8 mouse cellular contexts compared by ENCODE assay signal in genomic region chr11:69995391-69995960, GRCm38 (mm10). TPM values are rescaled to one million over a fixed set of nuclear protein-coding genes. Genes with fewer than 3 reads are reported as not detected.
DNase-seq lines count a peak whose midpoint lies in the region; ATAC-seq lines count a peak whose summit lies in the region.

Gene Phf23, plus strand, starts transcription at chr11:69995777.

- ATAC-seq in hindbrain, embryonic 14.5 days (ENCODE audit: low FRiP score) = peak; percentile 85

- DNase-seq in R1 (ENCODE audit: low read depth, low spot score) = peak; percentile 100
- peak; percentile 93 to 97 for DNase-seq in cerebellum, postnatal 25 days
- peak; percentile 80 to 91 for DNase-seq in frontal cortex, postnatal 25 days (ENCODE audit: low spot score in 2 of 2)
- peak; percentile 96 for DNase-seq in hindbrain, embryonic 14.5 days (ENCODE audit: low spot score)
- DNase-seq in layer of hippocampus, postnatal 36 days = peak; percentile 97 to 98
- peak; percentile 98 for DNase-seq in lung, postnatal 36 days
- DNase-seq in retina, postnatal 1 day = peak; percentile 100
- DNase-seq in urinary bladder, adult 18-20 months (ENCODE audit: low spot score in 2 of 2) = peak; percentile 87 to 98

- peak within 1 kb of the TSS; percentile 61 for H3K4me3 ChIP-seq in hindbrain, embryonic 14.5 days (replicated peaks; ENCODE audit: low read length)

- WGBS in hindbrain, embryonic 14.5 days = 0% methylated on average over 36 of the region's 36 CpGs

- H3K4me2 ChIP-seq in hindbrain, embryonic 14.5 days (replicated peaks) = peak within 1 kb of the TSS; percentile 62

- H3K36me3 ChIP-seq in hindbrain, embryonic 14.5 days (replicated peaks; ENCODE audit: control insufficient read depth, insufficient read depth) = peaks cover 44% of the 10 kb centered on the region

- peak within 1 kb of the TSS; percentile 91 for H3K27ac ChIP-seq in hindbrain, embryonic 14.5 days

- H3K27me3 ChIP-seq in hindbrain, embryonic 14.5 days (ENCODE audit: control insufficient read depth, insufficient read depth, low read length) = no peaks in the 10 kb centered on the region

- no peaks in the 10 kb centered on the region for H3K9me3 ChIP-seq in hindbrain, embryonic 14.5 days (ENCODE audit: control insufficient read depth, low read length)

- H3K9ac ChIP-seq in hindbrain, embryonic 14.5 days = peak within 1 kb of the TSS; percentile 76

- H3K4me1 ChIP-seq in hindbrain, embryonic 14.5 days (replicated peaks; ENCODE audit: control insufficient read depth, insufficient read depth, low read length) = peaks cover 20% of the 10 kb centered on the region

RNA-seq across cellular contexts. Expression of gene Phf23, which starts in this region (rescaled TPM):
- polyA plus RNA-seq in hindbrain, embryonic 14.5 days (2014; fragmentation: Nextera tagmentation; extraction: Ambion mirVana) = 38.0 and 38.4 TPM in 2 replicates
- 10 to 100 TPM; 45.4 to 47.4 TPM for total RNA-seq in layer of hippocampus, postnatal 36 days (2021)

Comparison
In these comparisons a context has a peak if more than half of its experiments do, and no peak if none do; other contexts are left out.
1. Peak in every context shown above with its lines: DNase-seq, ATAC-seq, H3K4me3 ChIP-seq and H3K27ac ChIP-seq.